ENCODE assay signal across 17 mouse cellular contexts in genomic region chr7:141369918-141370317, GRCm38 (mm10). TPM values are rescaled to one million over a fixed set of nuclear protein-coding genes. Genes with fewer than 3 reads are reported as not detected.
DNase-seq lines count a peak whose midpoint lies in the region; ATAC-seq and TF ChIP-seq lines count a peak whose summit lies in the region.
"Had no signal": no experiment of that assay in that cellular context is flagged by ENCODE, and none has a peak within 500 bp of the region (broad histone marks: within the 10 kb centered on the region; RNA-seq: fewer than 3 reads in every experiment).

No protein-coding gene starts in this region.

- no peaks in the 10 kb centered on the region for H3K9me3 ChIP-seq in kidney, embryonic 15.5 days (replicated peaks)
- no peaks in the 10 kb centered on the region for H3K9me3 ChIP-seq in liver, embryonic 16.5 days (replicated peaks; ENCODE audit: control insufficient read depth, low read length)
- H3K9me3 ChIP-seq: embryonic facial prominence, embryonic 15.5 days; forebrain, embryonic 10.5 days; limb, embryonic 13.5 days had no signal

- TF ChIP-seq CTCF in small intestine, adult 2 months (IDR thresholded peaks at IDR 0.05; ENCODE audit: extremely low read depth, insufficient read length, insufficient replicate concordance, low read depth, low read length) = no peak

- no peak overlapping the region for H3K4me3 ChIP-seq in kidney, embryonic 15.5 days (replicated peaks)
- no peak overlapping the region for H3K4me3 ChIP-seq in liver, embryonic 16.5 days (ENCODE audit: low read depth, low read length)
- H3K4me3 ChIP-seq in small intestine, adult 2 months (ENCODE audit: low read depth, low read length) = no peak overlapping the region
- H3K4me3 ChIP-seq: embryonic facial prominence, embryonic 15.5 days; forebrain, embryonic 10.5 days; layer of hippocampus, adult 2 months; limb, embryonic 13.5 days had no signal

- no peak for DNase-seq in kidney, adult 9 months
- no peak for DNase-seq in cerebellum, adult 18-20 months
- DNase-seq in left cerebral cortex, adult 8-10 months (ENCODE audit: low spot score in 2 of 2) = no peak
- DNase-seq in urinary bladder, postnatal 25 days (ENCODE audit: low spot score) = no peak
- DNase-seq: adrenal gland, postnatal 36 days; cerebellum, postnatal 10 days; embryo, embryonic 11 days; thymus, postnatal 36 days had no signal

- no peaks in the 10 kb centered on the region for H3K36me3 ChIP-seq in kidney, embryonic 15.5 days
- H3K36me3 ChIP-seq in liver, embryonic 16.5 days (ENCODE audit: control insufficient read depth, insufficient read depth) = no peaks in the 10 kb centered on the region
- H3K36me3 ChIP-seq in small intestine, adult 2 months (ENCODE audit: control insufficient read depth, insufficient read depth, low read length) = no peaks in the 10 kb centered on the region
- H3K36me3 ChIP-seq: embryonic facial prominence, embryonic 15.5 days; forebrain, embryonic 10.5 days; limb, embryonic 13.5 days had no signal

- peaks cover 9% of the 10 kb centered on the region; the same call in 1 of the 2 replicates for H3K27me3 ChIP-seq in kidney, embryonic 15.5 days
- no peaks in the 10 kb centered on the region for H3K27me3 ChIP-seq in liver, embryonic 16.5 days (ENCODE audit: control insufficient read depth, insufficient read depth, low read depth, low read length)
- H3K27me3 ChIP-seq in small intestine, adult 2 months (ENCODE audit: control insufficient read depth, insufficient read depth, low read length) = no peaks in the 10 kb centered on the region
- H3K27me3 ChIP-seq: embryonic facial prominence, embryonic 15.5 days; limb, embryonic 13.5 days had no signal

- no peak for TF ChIP-seq POLR2A in small intestine, adult 2 months (IDR thresholded peaks at IDR 0.05; ENCODE audit: low read depth, low read length)

- 0 out of 2 replicates have a peak, but pooled peaks cover 6% of the 10 kb centered on the region for H3K4me1 ChIP-seq in kidney, embryonic 15.5 days
- peaks cover 23% of the 10 kb centered on the region for H3K4me1 ChIP-seq in liver, embryonic 16.5 days (ENCODE audit: control insufficient read depth, low read depth, low read length)
- peaks cover 16% of the 10 kb centered on the region; the same call in 1 of the 2 replicates for H3K4me1 ChIP-seq in small intestine, adult 2 months (ENCODE audit: control insufficient read depth, insufficient read depth, insufficient read length, low read length)
- H3K4me1 ChIP-seq: embryonic facial prominence, embryonic 15.5 days; limb, embryonic 13.5 days had no signal

- 0 out of 2 replicates have a peak overlapping the region, but pooled peaks have one; percentile 13 for H3K27ac ChIP-seq in kidney, embryonic 15.5 days
- peak overlapping the region; percentile 51 for H3K27ac ChIP-seq in liver, embryonic 16.5 days (ENCODE audit: low read length)
- peak overlapping the region; percentile 66 for H3K27ac ChIP-seq in small intestine, adult 2 months (ENCODE audit: insufficient read depth, low read depth, low read length)
- H3K27ac ChIP-seq: embryonic facial prominence, embryonic 15.5 days; forebrain, embryonic 10.5 days; limb, embryonic 13.5 days had no signal

- WGBS in kidney, embryonic 15.5 days = 66% methylated on average over 5 of the region's 5 CpGs
- WGBS in liver, embryonic 16.5 days (ENCODE audit: insufficient replicate concordance) = 32% methylated on average over 5 of the region's 5 CpGs
- WGBS in small intestine, adult 2 months = 37% methylated on average over 5 of the region's 5 CpGs

- no peak overlapping the region for H3K4me2 ChIP-seq in kidney, embryonic 15.5 days
- no peak overlapping the region for H3K4me2 ChIP-seq in liver, embryonic 16.5 days (ENCODE audit: low read depth, low read length)
- H3K4me2 ChIP-seq: embryonic facial prominence, embryonic 15.5 days; limb, embryonic 13.5 days had no signal

- no peak overlapping the region for H3K9ac ChIP-seq in kidney, embryonic 15.5 days
- no peak overlapping the region; the same call in 1 of the 2 replicates for H3K9ac ChIP-seq in liver, embryonic 16.5 days (ENCODE audit: low read depth, low read length)
- H3K9ac ChIP-seq: embryonic facial prominence, embryonic 15.5 days; limb, embryonic 13.5 days had no signal

- no peak for ATAC-seq in kidney, embryonic 15.5 days (replicated peaks; ENCODE audit: low FRiP score)
- peak; percentile 40 for ATAC-seq in common myeloid progenitor, adult 5-6 weeks (replicated peaks; ENCODE audit: low read depth, poor library complexity, severe bottlenecking)
- ATAC-seq in liver, embryonic 16.5 days (ENCODE audit: low read depth) = no peak
- ATAC-seq: inflammation-experienced regulatory T-cells, adult 6 months had no signal

RNA-seq across cellular contexts. Expression of gene Taldo1, which starts 22.1 kb away (rescaled TPM):
- 340 and 353 TPM in 2 replicates for polyA plus RNA-seq in kidney, embryonic 15.5 days (2015; fragmentation: Nextera tagmentation; extraction: Ambion mirVana)
- 295 and 302 TPM in 2 replicates for total RNA-seq in common myeloid progenitor, adult 5-6 weeks (2017)
- 373 and 397 TPM in 2 replicates for polyA plus RNA-seq in liver, embryonic 16.5 days (2015; fragmentation: Nextera tagmentation; extraction: Ambion mirVana)
- 191 and 473 TPM in 2 replicates for polyA plus RNA-seq in small intestine, adult 2 months (2012; rRNA removed)
- total RNA-seq in left cerebral cortex, adult 8-10 months (2022) = 100 to 1,000 TPM in 3 of 4 experiments, 10 to 100 TPM in 1; 99.3 to 109 (median 106) TPM

RNA-seq across cellular contexts. Expression of gene Eps8l2, which starts 31.2 kb away (rescaled TPM):
- 33.1 and 39.6 TPM in 2 replicates for polyA plus RNA-seq in kidney, embryonic 15.5 days (2015; fragmentation: Nextera tagmentation; extraction: Ambion mirVana)
- total RNA-seq in common myeloid progenitor, adult 5-6 weeks (2017) = 1.1 TPM in 1 of 2 replicates, not detected in the other
- 26.0 and 34.0 TPM in 2 replicates for polyA plus RNA-seq in liver, embryonic 16.5 days (2015; fragmentation: Nextera tagmentation; extraction: Ambion mirVana)
- 279 and 528 TPM in 2 replicates for polyA plus RNA-seq in small intestine, adult 2 months (2012; rRNA removed)
- 1 to 10 TPM; 5.4 to 7.9 (median 6.4) TPM for total RNA-seq in left cerebral cortex, adult 8-10 months (2022)
- polyA plus RNA-seq: inflammation-experienced regulatory T-cells, adult 6 months had no signal

RNA-seq across cellular contexts. Expression of gene Tmem80, which starts 42.4 kb away (rescaled TPM):
- polyA plus RNA-seq in kidney, embryonic 15.5 days (2015; fragmentation: Nextera tagmentation; extraction: Ambion mirVana) = 52.8 and 54.4 TPM in 2 replicates
- total RNA-seq in common myeloid progenitor, adult 5-6 weeks (2017) = 7.4 and 9.0 TPM in 2 replicates
- polyA plus RNA-seq in liver, embryonic 16.5 days (2015; fragmentation: Nextera tagmentation; extraction: Ambion mirVana) = 13.9 and 16.7 TPM in 2 replicates
- 11.1 and 23.7 TPM in 2 replicates for polyA plus RNA-seq in small intestine, adult 2 months (2012; rRNA removed)
- 10 to 100 TPM; 30.2 to 32.2 (median 30.6) TPM for total RNA-seq in left cerebral cortex, adult 8-10 months (2022)

RNA-seq across cellular contexts. Expression of gene Deaf1, which starts 42.4 kb away (rescaled TPM):
- polyA plus RNA-seq in kidney, embryonic 15.5 days (2015; fragmentation: Nextera tagmentation; extraction: Ambion mirVana) = 68.2 and 81.1 TPM in 2 replicates
- total RNA-seq in common myeloid progenitor, adult 5-6 weeks (2017) = 18.7 and 29.1 TPM in 2 replicates
- polyA plus RNA-seq in liver, embryonic 16.5 days (2015; fragmentation: Nextera tagmentation; extraction: Ambion mirVana) = 11.6 and 13.6 TPM in 2 replicates
- polyA plus RNA-seq in small intestine, adult 2 months (2012; rRNA removed) = 14.7 and 26.0 TPM in 2 replicates
- 10 to 100 TPM; 57.2 to 76.6 (median 68.2) TPM for total RNA-seq in left cerebral cortex, adult 8-10 months (2022)

RNA-seq across cellular contexts. Expression of gene Gatd1, which starts 44.0 kb away (rescaled TPM):
- 61.5 and 61.8 TPM in 2 replicates for polyA plus RNA-seq in kidney, embryonic 15.5 days (2015; fragmentation: Nextera tagmentation; extraction: Ambion mirVana)
- 11.4 and 12.7 TPM in 2 replicates for total RNA-seq in common myeloid progenitor, adult 5-6 weeks (2017)
- polyA plus RNA-seq in liver, embryonic 16.5 days (2015; fragmentation: Nextera tagmentation; extraction: Ambion mirVana) = 13.5 and 14.3 TPM in 2 replicates
- polyA plus RNA-seq in small intestine, adult 2 months (2012; rRNA removed) = 23.8 and 48.4 TPM in 2 replicates
- 10 to 100 TPM; 40.6 to 48.1 (median 44.6) TPM for total RNA-seq in left cerebral cortex, adult 8-10 months (2022)

Comparison
In these comparisons a context has a peak if more than half of its experiments do, and no peak if none do; other contexts are left out.
1. H3K27ac ChIP-seq: peak in every context shown above with its lines; median percentile 66 in small intestine, adult 2 months; 51 in liver, embryonic 16.5 days; 13 in kidney, embryonic 15.5 days.